Mouse (Mus musculus) myocyte (in vitro differentiated cells): Measurements from ENCODE around the gene Coro2b.

Experiments
- CEBPB ChIP-seq: IDR thresholded peaks from 2 replicates; pipeline ENCODE4 v1.6.1; 2011; ENCODE audit warnings: mild to moderate bottlenecking, moderate library complexity; ENCODE audit not compliant: poor library complexity, insufficient read depth, severe bottlenecking
- E2F4 ChIP-seq: IDR thresholded peaks from one replicate; pipeline ENCODE4 v1.6.1; 2011; ENCODE audit warnings: mild to moderate bottlenecking, control low read depth, moderate library complexity; ENCODE audit not compliant: insufficient read depth
- MAX ChIP-seq: IDR thresholded peaks from one replicate; pipeline ENCODE4 v1.6.1; 2011; ENCODE audit warnings: low read depth, mild to moderate bottlenecking, control low read depth
- MYOG ChIP-seq, 3 experiments: IDR thresholded peaks; one replicate each; pipeline ENCODE4 v1.6.1; 2011; ENCODE audit warnings: control low read depth in 2 of 3, low read depth in 2 of 3, mild to moderate bottlenecking in 2 of 3; ENCODE audit not compliant: insufficient read length in 2 of 3, control insufficient read depth in 1 of 3, insufficient read depth in 1 of 3
- POLR2A ChIP-seq: IDR thresholded peaks from one replicate; pipeline ENCODE4 v1.6.1; 2011; ENCODE audit warnings: low read depth, mild to moderate bottlenecking, control low read depth, moderate library complexity; ENCODE audit not compliant: insufficient read length
- POLR2AphosphoS2 ChIP-seq: IDR thresholded peaks from one replicate; pipeline ENCODE4 v1.6.1; 2011; ENCODE audit warnings: low read depth, control low read depth; ENCODE audit not compliant: insufficient read length
- REST ChIP-seq: IDR thresholded peaks from one replicate; pipeline ENCODE4 v1.6.1; 2011; ENCODE audit warnings: mild to moderate bottlenecking, control low read depth, moderate library complexity; ENCODE audit not compliant: insufficient read depth, insufficient read length
- SRF ChIP-seq: IDR thresholded peaks from one replicate; pipeline ENCODE4 v1.6.1; 2011; ENCODE audit warnings: low read depth; ENCODE audit not compliant: control insufficient read depth, insufficient read length
- TCF12 ChIP-seq: IDR thresholded peaks from one replicate; pipeline ENCODE4 v1.6.1; 2011; ENCODE audit warnings: mild to moderate bottlenecking, control low read depth; ENCODE audit not compliant: poor library complexity, insufficient read depth, severe bottlenecking
- TCF3 ChIP-seq: IDR thresholded peaks from one replicate; pipeline ENCODE4 v1.6.1; 2011; ENCODE audit warnings: low read depth, control low read depth; ENCODE audit not compliant: insufficient read length
- USF1 ChIP-seq: IDR thresholded peaks from one replicate; pipeline ENCODE4 v1.6.1; 2011; ENCODE audit warnings: low read depth, mild to moderate bottlenecking, control low read depth, moderate library complexity

DNA sequence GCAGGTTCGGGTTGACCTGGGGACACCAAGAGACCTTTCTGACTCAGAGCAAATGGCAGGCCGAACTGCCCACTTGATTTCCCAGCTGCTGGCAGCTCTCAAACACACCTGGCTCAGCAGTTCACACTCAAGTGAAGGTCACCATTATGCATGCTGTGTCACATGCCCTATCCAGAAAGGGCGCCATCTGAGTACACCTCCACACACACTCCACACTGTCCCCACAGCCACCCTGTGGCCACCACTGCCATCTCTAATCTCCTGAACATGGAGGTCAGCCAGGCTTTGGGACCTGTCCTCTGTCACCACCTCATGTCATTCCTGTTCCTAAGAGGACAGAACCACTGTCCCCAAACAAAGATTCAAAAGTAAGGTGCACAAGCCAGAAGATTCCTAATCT lies 35.3 kb downstream of the Coro2b start:
- TF ChIP-seq MAX (no peak), REST (no peak), POLR2A (no peak), USF1 (no peak), CEBPB (no peak), TCF12 (no peak), TCF3 (no peak), E2F4 (no peak), POLR2AphosphoS2 (no peak), MYOG (IDR thresholded peaks at IDR 0.05; ENCODE audit: control insufficient read depth in 1 of 3, insufficient read depth in 1 of 3, insufficient read length in 2 of 3, low read depth in 2 of 3) (peak in 1 of 3 experiments; percentile 26), SRF (no peak)
